14 mouse cellular contexts compared by ENCODE assay signal in genomic region chr5:121264593-121264992, GRCm38 (mm10).
"Had no signal": no experiment of that assay in that cellular context is flagged by ENCODE, and none has a peak within 500 bp of the region (broad histone marks: within the 10 kb centered on the region; RNA-seq: fewer than 3 reads in every experiment).

No protein-coding gene starts in this region.

- H3K4me1 ChIP-seq: limb, embryonic 10.5 days; neural tube, embryonic 13.5 days; stomach, embryonic 15.5 days had no signal

- H3K4me2 ChIP-seq: midbrain, embryonic 11.5 days; neural tube, embryonic 13.5 days; stomach, embryonic 15.5 days had no signal

- H3K27me3 ChIP-seq: megakaryocyte, embryonic 14.5 days; neural tube, embryonic 13.5 days; stomach, embryonic 15.5 days had no signal

- DNase-seq: kidney, adult 18-20 months; kidney, postnatal 10 days; lung, adult 2 months; lung, postnatal 36 days; right cerebral cortex, postnatal 14 days; thymus, adult 2 months; thymus, postnatal 25 days had no signal

- ATAC-seq: lung, postnatal 0 days; midbrain, embryonic 16.5 days had no signal

- H3K9ac ChIP-seq: neural tube, embryonic 13.5 days; stomach, embryonic 15.5 days had no signal

- H3K4me3 ChIP-seq: limb, embryonic 10.5 days; megakaryocyte, embryonic 14.5 days; neural tube, embryonic 13.5 days; stomach, embryonic 15.5 days had no signal

- H3K9me3 ChIP-seq: limb, embryonic 10.5 days; megakaryocyte, embryonic 14.5 days; neural tube, embryonic 13.5 days; stomach, embryonic 15.5 days had no signal

- H3K27ac ChIP-seq: limb, embryonic 10.5 days; neural tube, embryonic 13.5 days; stomach, embryonic 15.5 days had no signal
